Mouse (Mus musculus): ENCODE results near the gene Epb41l2.
A peak's percentile ranks its signal among the peaks of the same experiment; 100 is the strongest.

The Epb41l2 gene

GRCm38 (mm10) chr10:25359208-25359958 lies at the start of gene Epb41l2:
Gene Epb41l2, plus strand, starts transcription at chr10:25359798.
- DNase-seq = peak; percentile 79 to 82

- DNase-seq = no peak
Observed at GRCm38 (mm10) chr10:25309996-25310395, 49.6 kb upstream of the Epb41l2 start.

- no peak for DNase-seq
Observed at GRCm38 (mm10) chr10:25310736-25311135, 48.9 kb upstream of the Epb41l2 start.

GRCm38 (mm10) chr10:25311554-25312212 lies 47.9 kb upstream of the Epb41l2 start:
- peak; percentile 6 to 16 for DNase-seq

GRCm38 (mm10) chr10:25313856-25314584 lies 45.6 kb upstream of the Epb41l2 start:
- no peak for DNase-seq

- DNase-seq = no peak
Observed at GRCm38 (mm10) chr10:25317665-25318064, 41.9 kb upstream of the Epb41l2 start.

GRCm38 (mm10) chr10:25318405-25318804 lies 41.2 kb upstream of the Epb41l2 start:
- no peak for DNase-seq

GRCm38 (mm10) chr10:25319531-25319930 lies 40.1 kb upstream of the Epb41l2 start:
- no peak for DNase-seq

- DNase-seq = no peak
Observed at GRCm38 (mm10) chr10:25321198-25321597, 38.4 kb upstream of the Epb41l2 start.

GRCm38 (mm10) chr10:25325690-25326089 lies 33.9 kb upstream of the Epb41l2 start:
- peak in 1 of 2 experiments; percentile 18 for DNase-seq

- no peak for DNase-seq
Observed at GRCm38 (mm10) chr10:25327511-25327910, 32.1 kb upstream of the Epb41l2 start.

- no peak for DNase-seq
Observed at GRCm38 (mm10) chr10:25330094-25330493, 29.5 kb upstream of the Epb41l2 start.

GRCm38 (mm10) chr10:25331321-25332049 lies 28.1 kb upstream of the Epb41l2 start:
- no peak for DNase-seq

- no peak for DNase-seq
Observed at GRCm38 (mm10) chr10:25333390-25334079, 26.1 kb upstream of the Epb41l2 start.

GRCm38 (mm10) chr10:25340675-25341074 lies 18.9 kb upstream of the Epb41l2 start:
- no peak for DNase-seq

- DNase-seq = no peak
Observed at GRCm38 (mm10) chr10:25342801-25343200, 16.8 kb upstream of the Epb41l2 start.

GRCm38 (mm10) chr10:25353941-25354340 lies 5.7 kb upstream of the Epb41l2 start:
- DNase-seq = peak; percentile 57 to 69

GRCm38 (mm10) chr10:25354390-25354789 lies 5.2 kb upstream of the Epb41l2 start:
- DNase-seq = peak in 1 of 2 experiments; percentile 4

- peak; percentile 18 to 24 for DNase-seq
Observed at GRCm38 (mm10) chr10:25359959-25360811, 587 bp downstream of the Epb41l2 start.

GRCm38 (mm10) chr10:25362235-25362634 lies 2.6 kb downstream of the Epb41l2 start:
- DNase-seq = no peak

- no peak for DNase-seq
Observed at GRCm38 (mm10) chr10:25365158-25365557, 5.6 kb downstream of the Epb41l2 start.

Measured in cerebellum, postnatal 14 days (tissue).